Mouse (Mus musculus) thymus, postnatal 4 days (tissue): ENCODE measurements around the gene Wfdc17.

Experiments used
- DNase-seq: peaks from one replicate; pipeline ENCODE4 v3.0.0; 2021

The Wfdc17 gene

DNA sequence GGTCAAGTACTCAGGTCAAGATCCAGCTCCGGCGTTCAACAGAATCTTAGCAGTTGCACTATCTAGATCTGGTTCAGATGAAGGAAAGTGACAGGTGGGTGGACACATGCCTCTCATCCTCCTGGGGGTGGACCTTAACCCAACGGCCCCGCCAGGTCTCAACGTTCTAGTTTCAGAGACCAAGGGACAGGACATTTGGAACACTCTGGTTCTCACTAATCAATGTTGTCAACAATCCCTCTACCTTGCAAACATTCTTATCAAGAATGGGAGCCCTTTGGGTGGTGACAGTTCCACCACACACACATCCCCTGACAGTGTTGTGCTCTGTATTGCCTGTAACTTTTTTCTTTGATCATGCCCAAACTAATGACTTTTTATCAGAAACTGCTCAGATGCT, 38.0 kb downstream of the Wfdc17 start:
- no peak for DNase-seq

DNA sequence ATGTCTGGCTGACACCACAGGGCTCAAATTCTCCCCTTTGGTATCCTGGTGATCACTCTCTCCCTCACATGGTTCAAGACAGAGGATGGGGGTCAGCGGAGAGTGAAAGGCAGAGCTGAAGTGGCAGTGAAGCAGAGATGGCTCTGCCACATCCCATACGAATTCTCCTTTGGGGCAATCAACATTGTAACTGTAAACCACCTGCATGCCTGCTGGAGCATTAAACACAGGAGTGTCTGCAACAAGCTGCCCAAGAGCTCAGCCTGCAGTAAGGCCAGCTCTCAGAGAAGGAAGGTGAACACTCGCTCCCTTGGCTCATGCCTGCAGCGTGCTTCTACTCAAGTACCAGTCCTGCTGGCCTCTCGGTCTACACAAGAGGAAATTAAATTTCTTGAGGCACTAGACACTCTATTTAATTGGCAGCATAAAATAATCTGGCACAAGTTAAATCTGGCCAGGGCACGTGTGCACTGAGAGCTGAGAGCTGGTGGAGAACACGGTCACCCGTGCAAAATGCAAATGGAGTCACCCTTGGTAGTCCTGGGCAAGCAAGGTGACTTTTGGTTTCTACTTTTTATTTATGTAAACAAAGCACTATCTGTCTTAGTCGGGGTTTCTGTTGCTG, 39.1 kb downstream of the Wfdc17 start:
- no peak for DNase-seq

DNA sequence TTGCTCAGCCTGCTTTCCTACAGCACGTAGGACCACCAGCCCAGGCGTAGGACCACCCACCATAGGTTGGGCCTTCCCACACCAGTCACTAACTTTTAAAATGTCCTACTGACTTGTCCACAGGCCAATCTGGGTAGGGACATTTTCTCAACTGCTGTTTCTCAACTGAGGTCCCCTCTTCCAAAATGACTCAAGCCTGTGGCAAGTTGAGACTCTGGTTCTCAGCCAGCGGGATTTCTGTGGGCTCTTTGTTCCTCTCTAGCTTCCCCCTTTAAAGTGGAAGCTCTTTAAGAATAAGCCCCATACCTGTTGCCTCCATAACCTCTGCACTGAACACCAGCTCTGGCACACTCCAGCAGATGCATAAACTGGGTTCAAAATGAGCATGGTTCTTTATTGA, 39.7 kb downstream of the Wfdc17 start:
- DNase-seq, result no peak

DNA sequence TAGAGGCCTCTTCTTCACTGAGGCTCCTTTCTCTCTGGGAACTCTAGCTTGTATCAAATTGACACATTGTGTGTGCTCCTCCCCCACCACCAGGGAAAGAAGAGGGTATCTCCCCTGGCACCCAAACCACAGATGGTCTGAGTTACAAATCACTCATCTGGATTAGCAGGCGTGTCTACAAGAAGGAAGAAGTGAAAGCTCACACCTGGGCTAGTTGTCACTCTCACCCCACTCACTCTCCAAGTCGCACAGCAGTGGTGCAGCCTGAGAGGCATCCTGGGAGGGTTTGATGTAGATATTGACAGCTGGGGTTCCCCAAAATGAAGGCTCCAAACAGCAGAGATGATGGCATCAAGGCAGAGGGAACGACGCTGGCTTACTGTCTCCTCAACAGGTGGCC, 42.4 kb downstream of the Wfdc17 start:
- no peak for DNase-seq

DNA sequence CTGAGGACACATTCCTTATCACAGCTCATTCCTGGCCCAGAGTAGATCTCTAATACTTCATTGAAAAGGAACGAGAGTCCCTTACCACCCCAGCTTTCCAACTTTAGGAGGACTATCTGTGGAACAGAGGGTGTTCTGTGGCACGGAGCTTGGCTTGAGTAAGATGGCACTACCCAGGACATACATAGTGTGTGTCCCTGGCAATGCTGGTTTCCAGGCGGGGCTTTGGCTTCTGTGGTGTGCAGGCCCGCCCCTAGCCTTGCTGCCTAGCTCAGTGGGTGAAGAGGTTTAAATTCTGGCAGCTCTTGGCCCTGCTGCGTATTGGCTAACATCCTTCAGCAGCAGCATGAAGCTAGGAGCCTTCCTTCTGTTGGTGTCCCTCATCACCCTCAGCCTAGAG, 42.9 kb downstream of the Wfdc17 start, which contains the start of gene Wfdc21:
Gene Wfdc21, plus strand, starts transcription at position 260 of the 400 bp plus-strand sequence.
- DNase-seq, result no peak

DNA sequence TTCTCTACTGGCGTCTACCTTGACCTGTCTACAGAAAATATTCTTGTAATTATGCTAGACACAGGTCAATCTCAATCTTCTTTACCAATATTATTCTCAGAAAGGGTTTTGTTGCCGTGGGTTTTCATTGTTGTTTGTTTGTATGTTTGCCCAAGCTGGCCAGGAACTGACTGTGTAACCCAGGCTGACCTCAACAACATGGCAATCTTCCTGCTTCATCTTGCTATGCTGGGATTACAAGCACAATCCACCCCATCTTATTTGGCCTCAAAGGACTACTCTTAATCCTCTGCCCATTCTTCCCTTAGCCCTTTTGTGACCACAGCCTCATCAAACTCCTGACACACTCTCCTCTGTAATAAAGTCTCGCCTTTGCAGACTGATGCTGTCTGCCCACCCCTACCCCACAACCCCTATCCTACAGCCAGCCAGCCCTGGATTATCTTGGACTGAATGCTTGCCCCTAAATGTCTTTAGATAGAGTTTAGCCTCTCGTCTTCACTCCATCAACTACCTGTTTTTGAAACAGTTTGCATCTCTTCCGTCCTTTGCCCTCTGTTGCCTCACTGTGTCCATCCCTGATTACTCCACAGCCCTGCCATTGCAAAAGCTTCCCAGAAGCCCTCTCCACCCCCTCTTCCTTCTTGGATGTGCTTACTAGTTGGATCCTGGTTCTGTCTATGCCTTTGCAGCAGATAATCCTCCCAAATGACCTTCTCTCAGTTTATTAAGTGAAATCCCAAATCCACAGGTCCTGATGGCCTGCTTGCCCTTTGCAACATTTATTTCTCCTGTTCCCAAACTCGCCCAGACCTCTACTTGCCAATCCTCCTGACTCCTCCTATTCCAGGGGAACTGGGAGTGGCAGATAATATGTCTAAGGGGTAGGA, 43.8 kb downstream of the Wfdc17 start:
- DNase-seq, result no peak

DNA sequence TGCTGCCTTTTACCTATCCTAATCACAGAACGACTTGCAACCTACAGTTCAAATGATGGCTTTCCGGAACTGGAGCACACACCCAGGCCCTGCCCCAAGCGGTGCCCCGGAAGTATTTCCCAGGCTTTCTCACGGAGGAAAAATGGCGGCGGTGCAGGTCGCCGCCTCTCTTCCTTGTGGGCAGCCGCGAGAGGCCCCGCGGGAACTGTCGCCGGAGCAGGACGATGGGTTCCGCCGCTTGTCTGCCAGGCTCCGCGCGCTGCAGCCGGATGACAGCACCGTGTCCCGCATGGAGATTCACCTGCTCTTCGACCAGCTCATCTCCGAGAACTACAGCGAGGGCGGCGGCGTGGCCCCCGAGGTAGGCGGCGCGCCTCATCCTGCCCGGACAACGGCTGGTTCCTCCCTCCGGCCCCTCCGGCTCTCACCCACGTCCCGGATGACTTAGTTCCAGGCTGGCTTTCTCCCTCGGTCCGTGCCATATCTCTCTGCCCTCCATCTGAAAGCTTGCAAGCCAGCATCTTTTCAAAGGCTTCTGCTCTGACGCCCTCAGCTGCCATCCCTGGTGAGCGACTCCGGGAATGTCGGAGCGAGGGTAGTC, 49.9 kb downstream of the Wfdc17 start, which contains the start of gene Heatr6:
Gene Heatr6, plus strand, starts transcription at position 116 of the 601 bp plus-strand sequence.
- peak; percentile 92 for DNase-seq

DNA sequence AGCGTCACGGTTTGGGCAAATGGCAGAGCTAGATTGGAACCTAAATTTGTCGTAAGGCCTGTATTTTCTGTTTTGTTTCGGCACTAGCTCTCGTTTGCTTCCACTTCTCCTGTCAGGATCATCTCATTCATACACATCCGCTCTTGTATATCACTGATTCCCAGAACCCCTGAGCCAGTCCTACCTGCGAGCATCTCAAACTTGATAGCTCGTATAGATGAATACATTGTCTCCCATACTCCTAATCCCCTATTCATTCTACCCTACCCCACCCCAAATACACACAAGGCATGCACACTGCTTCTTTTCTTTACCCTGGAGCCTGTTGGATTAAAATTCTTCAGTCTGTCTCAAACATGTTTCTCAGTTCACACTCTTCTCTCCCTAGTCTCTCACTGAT, 50.4 kb downstream of the Wfdc17 start:
- DNase-seq, result no peak
